Mouse (Mus musculus) E14TG2a.4 (cell line): Measurements from ENCODE around the gene Kif13a.

Experiments used
- CTCF ChIP-seq: conservative IDR thresholded peaks from 2 replicates; pipeline ENCODE4 v1.5.1; 2014; ENCODE audit warnings: low read length
- NANOG ChIP-seq: IDR thresholded peaks from 2 replicates; pipeline ENCODE4 v1.6.1; 2014; ENCODE audit warnings: borderline replicate concordance, low read length, mixed read lengths
- POU5F1 ChIP-seq: IDR thresholded peaks from 2 replicates; pipeline ENCODE4 v1.6.1; 2014; ENCODE audit warnings: low read length, borderline replicate concordance

DNA sequence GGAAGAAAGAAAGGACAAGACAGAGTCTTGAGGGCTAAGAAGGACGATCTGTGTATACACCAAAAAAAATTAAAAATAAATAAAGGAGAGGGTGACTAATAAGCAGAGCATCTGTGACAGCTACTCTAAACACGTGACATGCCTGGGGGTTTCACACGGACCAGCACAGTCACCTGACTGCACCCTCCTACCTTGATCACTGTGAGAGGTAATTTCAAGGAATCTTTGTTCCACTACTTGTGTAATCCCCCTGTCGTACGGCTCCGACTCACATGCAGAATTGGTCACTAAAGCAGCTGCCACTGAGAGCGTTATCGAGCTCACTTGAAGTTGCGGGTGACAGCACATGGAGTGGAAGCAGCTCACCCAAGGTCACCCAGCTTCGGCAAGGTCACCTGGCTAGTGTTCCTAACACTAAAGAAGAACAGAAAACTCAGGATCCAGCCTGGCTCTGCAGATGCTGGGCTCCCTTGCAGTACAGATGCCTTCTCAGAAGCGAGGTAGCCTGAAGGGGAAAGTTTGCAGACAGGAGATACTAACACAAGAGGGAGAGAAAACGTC, 20.6 kb downstream of the Kif13a start:
- TF ChIP-seq CTCF (no peak), NANOG (no peak), POU5F1 (no peak)
